14 mouse cellular contexts compared by ENCODE assay signal in the genomic region with DNA sequence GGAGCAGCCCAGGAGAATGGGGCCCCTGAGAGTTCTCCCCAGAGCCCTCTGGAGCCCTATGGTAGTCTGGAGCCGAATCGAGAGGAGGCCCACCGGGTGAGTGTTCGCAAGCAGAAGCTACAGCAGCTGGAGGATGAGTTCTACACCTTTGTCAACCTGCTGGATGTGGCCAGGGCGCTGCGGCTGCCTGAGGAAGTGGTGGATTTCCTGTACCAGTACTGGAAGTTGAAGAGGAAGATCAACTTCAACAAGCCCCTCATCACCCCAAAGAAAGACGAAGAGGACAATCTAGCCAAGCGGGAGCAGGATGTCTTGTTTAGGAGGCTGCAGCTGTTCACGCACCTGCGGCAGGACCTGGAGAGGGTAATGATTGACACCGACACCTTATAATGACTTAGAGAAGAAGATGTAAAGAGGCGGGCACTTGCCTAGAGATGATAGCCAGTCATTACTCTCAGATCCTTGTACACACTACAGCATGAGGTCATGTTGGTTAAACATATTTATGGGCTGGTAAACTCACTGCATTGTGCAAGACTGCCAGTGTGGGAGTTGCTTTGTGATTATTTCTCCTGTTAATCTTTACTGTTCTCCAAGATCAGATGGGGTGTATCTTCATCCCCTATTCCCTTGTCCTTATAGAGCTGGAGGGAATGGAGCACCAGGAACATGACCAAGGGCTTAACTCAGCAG. TPM values are rescaled to one million over a fixed set of nuclear protein-coding genes. Genes with fewer than 3 reads are reported as not detected.
DNase-seq lines count a peak whose midpoint lies in the region; ATAC-seq and TF ChIP-seq lines count a peak whose summit lies in the region.
"Had no signal": no experiment of that assay in that cellular context is flagged by ENCODE, and none has a peak within 500 bp of the region (broad histone marks: within the 10 kb centered on the region; RNA-seq: fewer than 3 reads in every experiment).

No protein-coding gene starts in this region.

- H3K36me3 ChIP-seq in forebrain, embryonic 10.5 days (replicated peaks) = peaks cover 75% of the 10 kb centered on the region
- H3K36me3 ChIP-seq in forebrain, embryonic 13.5 days (ENCODE audit: poor library complexity, severe bottlenecking) = peaks cover 50% of the 10 kb centered on the region
- peaks cover 71% of the 10 kb centered on the region for H3K36me3 ChIP-seq in C2C12 (ENCODE audit: control insufficient read depth, insufficient read depth)

- peaks cover 31% of the 10 kb centered on the region for H3K4me1 ChIP-seq in forebrain, embryonic 10.5 days
- peaks cover 27% of the 10 kb centered on the region for H3K4me1 ChIP-seq in forebrain, embryonic 13.5 days

- no peak overlapping the region for H3ac ChIP-seq in C2C12 (ENCODE audit: control insufficient read depth, insufficient read length, low read depth)

- ATAC-seq in forebrain, embryonic 13.5 days = no peak
- ATAC-seq: lung, postnatal 0 days had no signal

- peaks cover 29% of the 10 kb centered on the region for H3K79me2 ChIP-seq in C2C12 (ENCODE audit: control insufficient read depth, insufficient read depth)

- peaks cover 10% of the 10 kb centered on the region for H3K79me3 ChIP-seq in C2C12 (ENCODE audit: low read depth)

- H3K4me2 ChIP-seq in forebrain, embryonic 13.5 days = no peak overlapping the region
- H3K4me2 ChIP-seq: heart, embryonic 15.5 days; hindbrain, embryonic 15.5 days had no signal

- intact Hi-C loops in left cerebral cortex, postnatal 14 days (cut with DNase I) = no loop called here

- H3K4me3 ChIP-seq in forebrain, embryonic 10.5 days = no peak overlapping the region
- H3K4me3 ChIP-seq in forebrain, embryonic 13.5 days = no peak overlapping the region
- no peak overlapping the region for H3K4me3 ChIP-seq in C2C12 (ENCODE audit: insufficient read depth, poor library complexity, severe bottlenecking)
- H3K4me3 ChIP-seq: heart, embryonic 15.5 days; hindbrain, embryonic 15.5 days; midbrain, embryonic 10.5 days had no signal

- 91% methylated on average over 12 of the region's 12 CpGs for WGBS in forebrain, embryonic 10.5 days
- WGBS in forebrain, embryonic 13.5 days = 88% methylated on average over 12 of the region's 12 CpGs

- no peak overlapping the region for H3K9ac ChIP-seq in forebrain, embryonic 13.5 days
- H3K9ac ChIP-seq: heart, embryonic 15.5 days; hindbrain, embryonic 15.5 days had no signal

- DNase-seq in forebrain, embryonic 10.5 days (ENCODE audit: extremely low spot score, low spot score) = peak; percentile 11
- DNase-seq in induced T-regulatory cell, adult 2 months (ENCODE audit: low read depth) = peak; percentile 29
- DNase-seq in thymus, adult 18-20 months = peak; percentile 55 to 69
- no peak for DNase-seq in gastrocnemius, postnatal 25 days
- no peak for DNase-seq in yolk sac, embryonic 10.5 days (ENCODE audit: low spot score)
- no peak for DNase-seq in left cerebral cortex, postnatal 14 days (ENCODE audit: low spot score in 2 of 2)
- DNase-seq: cerebellum, postnatal 14 days; right cerebral cortex, postnatal 14 days had no signal

- H3K27ac ChIP-seq in forebrain, embryonic 10.5 days = 0 out of 2 replicates have a peak overlapping the region, but pooled peaks have one; percentile 69
- H3K27ac ChIP-seq in forebrain, embryonic 13.5 days = no peak overlapping the region

- no peaks in the 10 kb centered on the region for H3K27me3 ChIP-seq in forebrain, embryonic 10.5 days (ENCODE audit: poor library complexity, severe bottlenecking)
- H3K27me3 ChIP-seq in forebrain, embryonic 13.5 days = no peaks in the 10 kb centered on the region
- no peaks in the 10 kb centered on the region for H3K27me3 ChIP-seq in C2C12 (ENCODE audit: control insufficient read depth, insufficient read depth, insufficient read length)
- H3K27me3 ChIP-seq: heart, embryonic 15.5 days; hindbrain, embryonic 15.5 days had no signal

- TF ChIP-seq CTCF in C2C12 (IDR thresholded peaks at IDR 0.05; ENCODE audit: control insufficient read depth, insufficient read depth, insufficient read length) = no peak

- no peaks in the 10 kb centered on the region for H3K9me3 ChIP-seq in forebrain, embryonic 10.5 days
- no peaks in the 10 kb centered on the region for H3K9me3 ChIP-seq in forebrain, embryonic 13.5 days (replicated peaks)
- H3K9me3 ChIP-seq: heart, embryonic 15.5 days; hindbrain, embryonic 15.5 days; midbrain, embryonic 10.5 days had no signal

TF ChIP-seq in C2C12, 6 proteins besides CTCF, POLR2A, EP300 and RAD21:
- TF ChIP-seq CEBPB (IDR thresholded peaks at IDR 0.05; ENCODE audit: low read depth) (peak; percentile 74), MYOD1 (IDR thresholded peaks at IDR 0.05; ENCODE audit: control insufficient read depth, insufficient read length, low read depth) (no peak)

RNA-seq across cellular contexts. Expression of a gene that starts 49.2 kb away (rescaled TPM):
- polyA plus RNA-seq in forebrain, embryonic 10.5 days (2016; fragmentation: Nextera tagmentation; extraction: Ambion mirVana) = 19.6 and 21.2 TPM in 2 replicates
- 17.1 and 18.9 TPM in 2 replicates for polyA plus RNA-seq in forebrain, embryonic 13.5 days (2015; fragmentation: Nextera tagmentation; extraction: Ambion mirVana)
- 25.1 TPM for polyA plus RNA-seq in C2C12 (2012; fragmentation: generic; extraction: Trizol)
- total RNA-seq in gastrocnemius, postnatal 25 days (2021) = 10 to 100 TPM; 19.8 to 23.9 TPM
- total RNA-seq in left cerebral cortex, postnatal 14 days (2021) = 10 to 100 TPM; 28.6 to 30.1 TPM

Comparison
In these comparisons a context has a peak if more than half of its experiments do, and no peak if none do; other contexts are left out.
1. DNase-seq: peak in forebrain, embryonic 10.5 days (single experiment), induced T-regulatory cell, adult 2 months (single experiment) and thymus, adult 18-20 months (2 of 2); none in gastrocnemius, postnatal 25 days (single experiment), yolk sac, embryonic 10.5 days (single experiment) and left cerebral cortex, postnatal 14 days (0 of 2).